Mouse (Mus musculus): Measurements from ENCODE around the gene Oscar. TPM values are rescaled to one million over a fixed set of nuclear protein-coding genes. Genes with fewer than 3 reads are reported as not detected.

The Oscar gene
- 1.3 TPM for polyA plus RNA-seq (2014; fragmentation: Illumina TruSeq; extraction: RNeasy Lipid Tissue Mini Kit (QIAGEN cat#74804); ENCODE audit: low read depth, low replicate concordance)

GRCm38 (mm10) chr7:3616057-3616388 is at the start of gene Oscar:
Gene Oscar (minus strand): TSS chr7:3616157.

GRCm38 (mm10) chr7:3665215-3666114 is 49.5 kb upstream of the Oscar start, which contains the start of gene Leng1:
Gene Leng1 (minus strand): TSS chr7:3665840.

GRCm38 (mm10) chr7:3644672-3645487 is 28.9 kb upstream of the Oscar start, which contains the start of gene Cnot3:
Gene Cnot3 (plus strand): TSS chr7:3645268.

GRCm38 (mm10) chr7:3629543-3630477 is 13.9 kb upstream of the Oscar start, which contains the start of the genes Tfpt and Prpf31:
Gene Tfpt (minus strand): TSS chr7:3629929.
Gene Prpf31 (plus strand): TSS chr7:3629985.

GRCm38 (mm10) chr7:3617242-3617995 is 1.5 kb upstream of the Oscar start, which contains the start of gene Ndufa3:
Gene Ndufa3 (plus strand): TSS chr7:3617373.

Other genes with a start within 250 kb of the Oscar start
- 1.6 TPM for gene Cacng8, start 225.5 kb downstream of the Oscar start, polyA plus RNA-seq (2014; fragmentation: Illumina TruSeq; extraction: RNeasy Lipid Tissue Mini Kit (QIAGEN cat#74804); ENCODE audit: low read depth, low replicate concordance)
- 0.17 TPM for gene Cacng6, start 192.0 kb downstream of the Oscar start, polyA plus RNA-seq (2014; fragmentation: Illumina TruSeq; extraction: RNeasy Lipid Tissue Mini Kit (QIAGEN cat#74804); ENCODE audit: low read depth, low replicate concordance)
- 0.14 TPM for gene Tarm1, start 113.5 kb downstream of the Oscar start, polyA plus RNA-seq (2014; fragmentation: Illumina TruSeq; extraction: RNeasy Lipid Tissue Mini Kit (QIAGEN cat#74804); ENCODE audit: low read depth, low replicate concordance)
- gene Ndufa3, start 1.2 kb upstream of the Oscar start, polyA plus RNA-seq (2014; fragmentation: Illumina TruSeq; extraction: RNeasy Lipid Tissue Mini Kit (QIAGEN cat#74804); ENCODE audit: low read depth, low replicate concordance), result 18.2 TPM
- 3.1 TPM for gene Tfpt, start 13.8 kb upstream of the Oscar start, polyA plus RNA-seq (2014; fragmentation: Illumina TruSeq; extraction: RNeasy Lipid Tissue Mini Kit (QIAGEN cat#74804); ENCODE audit: low read depth, low replicate concordance)
- gene Prpf31, start 13.8 kb upstream of the Oscar start, polyA plus RNA-seq (2014; fragmentation: Illumina TruSeq; extraction: RNeasy Lipid Tissue Mini Kit (QIAGEN cat#74804); ENCODE audit: low read depth, low replicate concordance), result 13.3 TPM
- 10.5 TPM for gene Cnot3, start 29.1 kb upstream of the Oscar start, polyA plus RNA-seq (2014; fragmentation: Illumina TruSeq; extraction: RNeasy Lipid Tissue Mini Kit (QIAGEN cat#74804); ENCODE audit: low read depth, low replicate concordance)
- gene Leng1, start 49.7 kb upstream of the Oscar start, polyA plus RNA-seq (2014; fragmentation: Illumina TruSeq; extraction: RNeasy Lipid Tissue Mini Kit (QIAGEN cat#74804); ENCODE audit: low read depth, low replicate concordance), result 3.2 TPM
- gene Tmc4, start 61.4 kb upstream of the Oscar start, polyA plus RNA-seq (2014; fragmentation: Illumina TruSeq; extraction: RNeasy Lipid Tissue Mini Kit (QIAGEN cat#74804); ENCODE audit: low read depth, low replicate concordance), result 2.5 TPM
- gene Tsen34, start 76.7 kb upstream of the Oscar start, polyA plus RNA-seq (2014; fragmentation: Illumina TruSeq; extraction: RNeasy Lipid Tissue Mini Kit (QIAGEN cat#74804); ENCODE audit: low read depth, low replicate concordance), result 1.2 TPM
- 10.7 TPM for gene Mboat7, start 77.4 kb upstream of the Oscar start, polyA plus RNA-seq (2014; fragmentation: Illumina TruSeq; extraction: RNeasy Lipid Tissue Mini Kit (QIAGEN cat#74804); ENCODE audit: low read depth, low replicate concordance)
- 3.7 TPM for gene Rps9, start 87.8 kb upstream of the Oscar start, polyA plus RNA-seq (2014; fragmentation: Illumina TruSeq; extraction: RNeasy Lipid Tissue Mini Kit (QIAGEN cat#74804); ENCODE audit: low read depth, low replicate concordance)
- 0.22 TPM for gene Pirb, start 104.2 kb upstream of the Oscar start, polyA plus RNA-seq (2014; fragmentation: Illumina TruSeq; extraction: RNeasy Lipid Tissue Mini Kit (QIAGEN cat#74804); ENCODE audit: low read depth, low replicate concordance)
- not detected for gene Gm15448, start 209.5 kb upstream of the Oscar start, polyA plus RNA-seq (2014; fragmentation: Illumina TruSeq; extraction: RNeasy Lipid Tissue Mini Kit (QIAGEN cat#74804); ENCODE audit: low read depth, low replicate concordance)
- gene Pira2, start 228.9 kb upstream of the Oscar start, polyA plus RNA-seq (2014; fragmentation: Illumina TruSeq; extraction: RNeasy Lipid Tissue Mini Kit (QIAGEN cat#74804); ENCODE audit: low read depth, low replicate concordance), result 0.43 TPM